Mouse (Mus musculus): Measurements from ENCODE around the gene Gpr83. TPM values are rescaled to one million over a fixed set of nuclear protein-coding genes. Genes with fewer than 3 reads are reported as not detected.
"Not testable (repeated sequence)": the region's sequence is repeated elsewhere in the genome, so short reads cannot be mapped to it uniquely, and the experiment has no call there.

The Gpr83 gene
- polyA plus RNA-seq, 1 experiment from 2014 or later, result 0.27 TPM

- no peak overlapping the region for H3K4me3 ChIP-seq
- no peak for ATAC-seq (ENCODE audit: insufficient number of reproducible peaks, insufficient read depth, low FRiP score, low TSS enrichment, low read depth)
- H3K36me3 ChIP-seq, result no peaks in the 10 kb centered on the region
- H3K9ac ChIP-seq, result no peak overlapping the region
- H3K4me2 ChIP-seq, result no peak overlapping the region
- no peaks in the 10 kb centered on the region for H3K27me3 ChIP-seq
- no peaks in the 10 kb centered on the region for H3K9me3 ChIP-seq
- no peak overlapping the region for H3K27ac ChIP-seq
- 67% methylated on average over 3 of the region's 3 CpGs for WGBS
- peaks cover 14% of the 10 kb centered on the region for H3K4me1 ChIP-seq
Observed at GRCm38 (mm10) chr9:14871536-14871935, 11.5 kb downstream of the Gpr83 start.

DNA sequence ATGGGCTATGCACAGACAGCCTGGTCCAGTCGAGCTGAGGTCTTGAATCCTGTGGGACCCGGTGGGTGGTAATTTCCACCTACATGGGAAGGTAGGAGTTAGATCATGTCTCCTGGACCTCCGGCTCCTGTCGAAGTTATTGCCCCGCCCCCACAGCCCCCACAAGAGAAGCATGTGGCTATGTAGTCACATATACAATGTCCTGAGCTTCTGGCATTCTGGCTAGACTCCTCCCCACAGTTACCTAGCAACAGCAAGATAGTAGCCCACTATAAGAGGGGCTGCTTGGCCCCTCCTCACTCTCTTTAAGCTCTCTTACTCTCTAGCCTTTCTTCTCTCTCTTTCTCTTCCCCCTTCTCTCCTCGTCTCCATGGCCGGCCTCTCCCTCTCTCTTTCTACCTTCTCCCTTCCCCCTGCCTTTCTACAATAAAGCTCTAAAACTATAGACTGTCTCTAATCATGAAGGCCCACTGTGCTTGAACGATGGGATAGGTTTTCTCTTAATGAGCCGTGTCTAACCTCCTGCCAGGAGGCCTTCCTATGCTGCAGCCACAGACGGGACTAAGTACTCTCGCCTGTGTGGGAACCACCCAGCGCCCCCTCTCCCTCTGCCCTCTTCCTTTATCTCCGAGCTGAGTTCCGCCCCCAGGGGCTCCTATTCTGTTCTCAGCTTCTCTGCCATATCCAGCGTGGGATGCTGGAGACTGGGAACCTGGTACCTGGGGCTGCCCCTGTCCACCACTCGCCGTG lies 12.3 kb downstream of the Gpr83 start:
- 21% methylated on average over 17 of the region's 17 CpGs for WGBS
- Histone ChIP-seq H3K9me3 (no peaks in the 10 kb centered on the region), H3K36me3 (no peaks in the 10 kb centered on the region), H3K4me2 (peak overlapping the region; percentile 24), H3K9ac (no peak overlapping the region), H3K4me3 (no peak overlapping the region), H3K27ac (peak overlapping the region; percentile 5; the same call in 1 of the 2 replicates), H3K27me3 (no peaks in the 10 kb centered on the region), H3K4me1 (peaks cover 14% of the 10 kb centered on the region)
- ATAC-seq (ENCODE audit: insufficient number of reproducible peaks, insufficient read depth, low FRiP score, low TSS enrichment, low read depth), result peak; percentile 49; the same call in 1 of the 2 replicates

DNA sequence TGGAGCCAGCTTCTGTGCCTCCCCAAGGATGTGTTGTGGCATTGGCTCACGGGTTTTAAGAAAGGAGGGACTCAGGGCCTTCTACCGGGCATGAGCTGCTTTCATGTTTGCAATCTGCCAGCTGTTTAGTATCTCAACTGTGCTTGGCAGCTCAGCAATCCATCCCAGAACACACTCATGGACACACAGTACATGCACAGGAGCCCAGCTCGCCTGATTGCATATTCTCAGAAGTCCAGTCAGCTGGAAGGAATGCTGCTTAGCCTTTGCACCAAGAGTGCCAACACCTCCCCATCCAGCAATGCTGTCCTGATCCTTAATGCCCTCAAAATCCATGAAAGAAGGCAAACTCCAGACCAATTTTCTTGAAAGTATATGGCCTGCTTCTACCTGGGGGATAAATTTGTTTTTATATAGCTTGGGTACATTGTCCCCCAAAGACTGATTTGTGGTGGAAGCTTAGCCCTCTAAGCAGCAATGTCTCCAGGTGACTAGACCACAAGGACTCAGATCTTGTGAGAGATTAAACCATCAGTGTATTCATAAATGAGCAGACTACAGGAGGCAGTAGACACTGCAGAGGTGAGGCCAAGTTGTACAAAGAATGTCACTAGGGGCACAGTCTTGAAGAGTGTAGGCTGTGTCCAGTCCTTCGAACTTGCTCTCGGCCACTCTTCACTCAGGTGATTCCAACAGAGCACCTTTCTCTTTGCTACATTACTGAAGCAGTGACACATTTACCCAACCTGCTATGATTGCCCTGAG lies 15.9 kb downstream of the Gpr83 start:
- no peaks in the 10 kb centered on the region for H3K36me3 ChIP-seq
- H3K27me3 ChIP-seq, result no peaks in the 10 kb centered on the region
- no peaks in the 10 kb centered on the region for H3K9me3 ChIP-seq
- ATAC-seq (ENCODE audit: insufficient number of reproducible peaks, insufficient read depth, low FRiP score, low TSS enrichment, low read depth), result no peak
- 75% methylated on average over 5 of the region's 5 CpGs for WGBS
- H3K4me2 ChIP-seq, result no peak overlapping the region
- no peak overlapping the region for H3K9ac ChIP-seq
- no peak overlapping the region for H3K4me3 ChIP-seq
- H3K4me1 ChIP-seq, result peaks cover 14% of the 10 kb centered on the region
- H3K27ac ChIP-seq, result no peak overlapping the region

DNA sequence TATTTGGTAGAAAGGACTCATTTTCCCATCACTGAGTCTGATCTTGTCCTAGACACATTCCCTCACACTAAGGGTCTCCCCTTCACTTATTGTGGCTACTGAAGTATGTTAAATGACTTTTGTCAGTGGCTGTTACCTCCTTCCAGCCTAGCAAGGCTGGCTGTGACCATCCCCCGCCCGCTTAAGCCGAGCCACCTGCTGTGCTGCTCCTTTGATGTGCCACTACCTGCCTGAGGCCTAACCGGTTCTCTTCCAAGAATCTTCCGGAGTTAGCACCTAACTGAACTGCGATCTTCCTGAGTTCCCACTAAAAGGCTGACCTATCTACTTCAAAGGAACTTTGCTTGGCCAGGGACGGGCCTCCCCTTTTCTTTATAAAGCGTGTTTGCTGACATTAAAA lies 16.6 kb downstream of the Gpr83 start:
- H3K4me1 ChIP-seq, result peaks cover 14% of the 10 kb centered on the region
- 21% methylated on average over 8 of the region's 8 CpGs for WGBS
- H3K9me3 ChIP-seq; ATAC-seq (ENCODE audit: insufficient number of reproducible peaks, insufficient read depth, low FRiP score, low TSS enrichment, low read depth); H3K9ac ChIP-seq; H3K4me3 ChIP-seq; H3K27ac ChIP-seq; H3K27me3 ChIP-seq; H3K4me2 ChIP-seq; H3K36me3 ChIP-seq: not testable (repeated sequence)

DNA sequence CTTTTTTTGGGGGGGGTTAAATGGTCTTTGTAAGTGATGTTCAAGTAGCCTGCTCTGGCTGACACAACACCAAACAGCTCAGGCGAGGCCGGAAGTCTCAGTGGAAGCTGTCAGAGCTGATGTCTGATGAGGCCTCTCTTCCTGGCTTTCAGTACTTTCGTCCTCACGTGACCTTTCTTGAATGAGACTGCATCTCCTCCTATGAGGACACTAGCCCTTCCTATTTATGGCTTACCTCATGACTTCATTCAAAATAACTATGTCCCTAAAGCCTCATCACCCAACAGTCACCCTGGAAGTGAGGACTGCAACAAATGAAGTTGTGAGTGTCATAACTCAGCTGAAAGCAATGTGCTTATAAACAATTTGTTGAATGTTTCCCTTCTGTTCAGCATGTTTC lies 24.6 kb downstream of the Gpr83 start:
- Histone ChIP-seq H3K27ac (no peak overlapping the region), H3K4me3 (no peak overlapping the region), H3K9ac (no peak overlapping the region), H3K4me2 (no peak overlapping the region), H3K36me3 (no peaks in the 10 kb centered on the region), H3K9me3 (no peaks in the 10 kb centered on the region), H3K4me1 (0 out of 2 replicates have a peak, but pooled peaks cover 4% of the 10 kb centered on the region), H3K27me3 (no peaks in the 10 kb centered on the region)
- 79% methylated on average over 4 of the region's 4 CpGs for WGBS
- ATAC-seq (ENCODE audit: insufficient number of reproducible peaks, insufficient read depth, low FRiP score, low TSS enrichment, low read depth), result no peak

DNA sequence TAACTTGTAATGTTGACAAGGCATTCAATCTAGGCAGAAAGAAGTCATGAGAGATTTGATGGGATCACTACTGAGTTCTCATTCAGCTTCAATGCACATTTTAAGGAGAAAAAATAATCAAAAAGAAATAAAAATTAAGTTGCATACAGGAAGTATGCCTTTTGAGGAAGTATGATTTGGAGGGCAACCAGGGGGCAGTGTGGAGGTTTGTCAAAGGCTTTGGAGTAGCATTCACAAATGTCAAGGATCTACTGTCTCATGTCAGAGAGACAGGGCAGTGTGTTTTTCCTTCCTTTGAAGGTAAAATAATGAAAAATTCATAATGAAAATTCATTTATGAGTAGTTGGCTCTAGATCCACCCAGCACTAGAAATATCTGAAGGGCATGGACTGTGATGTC lies 25.1 kb downstream of the Gpr83 start:
- ATAC-seq (ENCODE audit: insufficient number of reproducible peaks, insufficient read depth, low FRiP score, low TSS enrichment, low read depth), result no peak

GRCm38 (mm10) chr9:14885954-14886353 lies 25.9 kb downstream of the Gpr83 start:
- ATAC-seq (ENCODE audit: insufficient number of reproducible peaks, insufficient read depth, low FRiP score, low TSS enrichment, low read depth), result no peak
- 88% methylated on average over 1 of the region's 1 CpGs for WGBS
- Histone ChIP-seq H3K4me2 (no peak overlapping the region), H3K4me1 (0 out of 2 replicates have a peak, but pooled peaks cover 4% of the 10 kb centered on the region), H3K27ac (no peak overlapping the region), H3K27me3 (no peaks in the 10 kb centered on the region), H3K9ac (no peak overlapping the region), H3K36me3 (no peaks in the 10 kb centered on the region), H3K9me3 (no peaks in the 10 kb centered on the region), H3K4me3 (no peak overlapping the region)

More for the DNA sequence above, 25.1 kb downstream of the Gpr83 start:
- H3K4me1 ChIP-seq, result 0 out of 2 replicates have a peak, but pooled peaks cover 4% of the 10 kb centered on the region
- no peak overlapping the region for H3K9ac ChIP-seq
- H3K27ac ChIP-seq, result no peak overlapping the region
- no peaks in the 10 kb centered on the region for H3K36me3 ChIP-seq
- H3K4me3 ChIP-seq, result no peak overlapping the region
- H3K4me2 ChIP-seq, result no peak overlapping the region
- H3K27me3 ChIP-seq, result no peaks in the 10 kb centered on the region
- H3K9me3 ChIP-seq, result no peaks in the 10 kb centered on the region

DNA sequence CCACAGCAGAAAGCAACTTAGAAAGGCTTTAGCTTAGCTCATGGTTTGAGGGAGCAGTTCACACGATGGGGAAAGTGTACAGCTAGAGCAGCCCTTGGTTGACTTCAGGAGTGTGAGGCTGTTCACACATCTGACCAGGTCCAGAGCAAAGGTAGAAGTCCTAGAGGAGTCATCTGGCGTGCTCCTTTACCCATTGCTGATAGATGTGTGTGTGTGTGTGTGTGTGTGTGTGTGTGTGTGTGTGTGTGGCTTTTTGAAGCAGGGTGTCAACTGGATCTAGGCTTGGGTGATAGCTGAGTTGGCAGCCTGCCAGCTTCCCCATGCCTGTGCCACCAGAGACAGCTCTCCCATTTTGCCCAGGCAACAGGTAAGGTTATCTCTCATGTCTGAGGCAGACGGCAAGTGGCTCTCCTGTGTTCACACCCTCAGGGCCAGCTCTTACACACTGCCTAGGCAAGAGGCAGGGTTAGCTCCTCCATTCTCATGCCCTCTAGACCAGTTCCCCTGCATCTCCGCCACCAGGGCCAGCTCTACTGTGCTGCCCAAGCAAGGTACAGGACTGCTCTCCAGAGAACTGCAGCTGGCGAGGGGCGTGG lies 27.9 kb downstream of the Gpr83 start:
- no peaks in the 10 kb centered on the region for H3K27me3 ChIP-seq
- WGBS, result 79% methylated on average over 6 of the region's 6 CpGs
- no peak overlapping the region for H3K27ac ChIP-seq
- H3K4me3 ChIP-seq, result no peak overlapping the region
- 0 out of 2 replicates have a peak, but pooled peaks cover 4% of the 10 kb centered on the region for H3K4me1 ChIP-seq
- no peaks in the 10 kb centered on the region for H3K36me3 ChIP-seq
- H3K4me2 ChIP-seq, result no peak overlapping the region
- no peaks in the 10 kb centered on the region for H3K9me3 ChIP-seq
- ATAC-seq (ENCODE audit: insufficient number of reproducible peaks, insufficient read depth, low FRiP score, low TSS enrichment, low read depth), result no peak
- H3K9ac ChIP-seq, result no peak overlapping the region

- H3K4me1 ChIP-seq, result 0 out of 2 replicates have a peak, but pooled peaks cover 4% of the 10 kb centered on the region
- no peak overlapping the region for H3K27ac ChIP-seq
- no peaks in the 10 kb centered on the region for H3K36me3 ChIP-seq
- H3K27me3 ChIP-seq, result no peaks in the 10 kb centered on the region
- 62% methylated on average over 6 of the region's 6 CpGs for WGBS
- H3K4me2 ChIP-seq, result no peak overlapping the region
- H3K9me3 ChIP-seq, result no peaks in the 10 kb centered on the region
- H3K4me3 ChIP-seq, result no peak overlapping the region
- no peak for ATAC-seq (ENCODE audit: insufficient number of reproducible peaks, insufficient read depth, low FRiP score, low TSS enrichment, low read depth)
- no peak overlapping the region for H3K9ac ChIP-seq
Observed at GRCm38 (mm10) chr9:14888671-14889070, 28.7 kb downstream of the Gpr83 start.

DNA sequence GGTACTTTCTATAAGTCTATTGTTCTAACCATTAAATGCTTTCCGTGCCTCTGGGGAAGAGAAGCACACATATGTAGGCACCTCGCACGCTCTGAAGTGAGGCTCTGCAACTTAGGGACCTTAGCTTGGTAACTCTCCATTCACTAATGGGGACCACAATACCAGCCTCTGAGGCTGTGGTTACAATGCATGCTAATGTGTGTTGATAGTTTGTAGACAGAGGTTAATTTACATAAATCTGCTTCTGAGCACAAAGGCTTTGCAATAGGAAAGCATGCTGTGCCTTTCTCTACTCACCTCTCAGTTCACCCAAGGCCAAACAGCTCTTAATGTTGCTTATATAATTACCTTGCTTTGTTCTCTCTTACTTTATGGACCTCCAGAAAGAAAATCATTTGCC lies 30.7 kb downstream of the Gpr83 start:
- Histone ChIP-seq H3K27ac (no peak overlapping the region), H3K9ac (no peak overlapping the region), H3K27me3 (no peaks in the 10 kb centered on the region), H3K4me1 (0 out of 2 replicates have a peak, but pooled peaks cover 4% of the 10 kb centered on the region), H3K4me2 (no peak overlapping the region), H3K36me3 (no peaks in the 10 kb centered on the region), H3K4me3 (no peak overlapping the region), H3K9me3 (no peaks in the 10 kb centered on the region)
- no peak for ATAC-seq (ENCODE audit: insufficient number of reproducible peaks, insufficient read depth, low FRiP score, low TSS enrichment, low read depth)
- WGBS, result 72% methylated on average over 3 of the region's 3 CpGs

DNA sequence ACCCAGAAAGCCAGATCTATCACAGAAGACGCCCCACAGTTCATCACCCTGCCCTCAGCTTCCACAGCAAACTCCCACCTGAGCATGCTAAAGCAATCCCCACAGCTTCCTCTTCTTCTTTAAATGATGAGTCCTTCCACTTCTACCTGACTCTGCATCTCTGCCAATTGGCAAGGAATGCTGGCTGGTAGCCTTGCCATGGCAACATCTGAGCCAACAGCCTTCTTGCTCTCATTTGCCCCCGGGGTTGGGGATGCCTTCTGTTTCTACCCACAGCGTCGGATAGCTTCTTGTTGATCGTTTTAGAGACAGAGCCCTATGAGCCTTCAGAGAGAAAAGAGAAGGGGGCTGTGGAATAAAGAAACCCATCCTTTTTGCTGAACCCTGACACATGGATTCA lies 31.9 kb downstream of the Gpr83 start:
- ATAC-seq (ENCODE audit: insufficient number of reproducible peaks, insufficient read depth, low FRiP score, low TSS enrichment, low read depth), result no peak
- H3K27ac ChIP-seq, result no peak overlapping the region
- H3K36me3 ChIP-seq, result no peaks in the 10 kb centered on the region
- 0 out of 2 replicates have a peak, but pooled peaks cover 4% of the 10 kb centered on the region for H3K4me1 ChIP-seq
- no peak overlapping the region for H3K9ac ChIP-seq
- H3K27me3 ChIP-seq, result no peaks in the 10 kb centered on the region
- H3K4me2 ChIP-seq, result no peak overlapping the region
- 80% methylated on average over 5 of the region's 5 CpGs for WGBS
- H3K4me3 ChIP-seq, result no peak overlapping the region
- no peaks in the 10 kb centered on the region for H3K9me3 ChIP-seq
